Mouse (Mus musculus) hindbrain, embryonic 11.5 days (tissue): ENCODE measurements around the gene Zbed6. TPM values are rescaled to one million over a fixed set of nuclear protein-coding genes. Genes with fewer than 3 reads are reported as not detected.

Experiments used
- ATAC-seq: fragments of 200-750 bp; cut with Nextera tagmentation; 2 replicates; pipeline ENCODE4 v1.8.0; 2017; ENCODE audit warnings: mild to moderate bottlenecking, moderate TSS enrichment, moderate library complexity; ENCODE audit not compliant: low FRiP score
- DNase-seq: peaks from one replicate; pipeline ENCODE4 v3.0.0-alpha.2; 2015; ENCODE audit warnings: low spot score
- H3K27ac ChIP-seq: fragments of 300-500 bp; sonication (generic); 2 replicates; pipeline ENCODE4 v1.5.1; 2014; ENCODE audit warnings: mild to moderate bottlenecking, low read depth, low read length
- H3K27me3 ChIP-seq: fragments of 300-500 bp; sonication (generic); 2 replicates; pipeline ENCODE4 v1.6.1; 2014; ENCODE audit warnings: mild to moderate bottlenecking, low read length, moderate library complexity, mixed read lengths; ENCODE audit not compliant: control insufficient read depth, insufficient read depth
- H3K36me3 ChIP-seq: fragments of 300-500 bp; sonication (generic); 2 replicates; pipeline ENCODE4 v1.6.1; 2014; ENCODE audit warnings: mild to moderate bottlenecking, low read length, moderate library complexity, mixed read lengths; ENCODE audit not compliant: control insufficient read depth, insufficient read depth
- H3K4me1 ChIP-seq: fragments of 300-500 bp; sonication (generic); replicated peaks from 2 replicates; pipeline ENCODE4 v1.6.1; 2014; ENCODE audit warnings: low read length, mixed read lengths; ENCODE audit not compliant: control insufficient read depth, insufficient read depth
- H3K4me2 ChIP-seq: fragments of 300-500 bp; sonication (generic); replicated peaks from 2 replicates; pipeline ENCODE4 v1.6.1; 2014; ENCODE audit warnings: mild to moderate bottlenecking, low read depth, low read length
- H3K4me3 ChIP-seq: fragments of 300-500 bp; sonication (generic); 2 replicates; pipeline ENCODE4 v1.5.1; 2014; ENCODE audit warnings: low read depth, low read length
- H3K9ac ChIP-seq: fragments of 300-500 bp; sonication (generic); 2 replicates; pipeline ENCODE4 v1.6.1; 2014; ENCODE audit warnings: low read depth, low read length
- H3K9me3 ChIP-seq: fragments of 300-500 bp; sonication (generic); 2 replicates; pipeline ENCODE4 v1.6.1; 2016; ENCODE audit warnings: low read length; ENCODE audit not compliant: control insufficient read depth
- WGBS: fragments of 180-500 bp; shearing (Covaris S2); extraction: QIAGEN DNeasy Blood & Tissue Kit; methylation state at CpG from one replicate; pipeline ENCODE4 v1.1.7; 2014; 5-methylcytosine and 5-hydroxymethylcytosine counted together
- polyA plus RNA-seq: library from polyadenylated mRNA; unstranded; fragments of >200 nt; fragmentation: Nextera tagmentation; extraction: Ambion mirVana; gene quantifications from 2 replicates; pipeline ENCODE4 v1.2.1, GENCODE M21; 2014

Gene Zbed6
- polyA plus RNA-seq, 1 experiment from 2014 or later = not detected

DNA sequence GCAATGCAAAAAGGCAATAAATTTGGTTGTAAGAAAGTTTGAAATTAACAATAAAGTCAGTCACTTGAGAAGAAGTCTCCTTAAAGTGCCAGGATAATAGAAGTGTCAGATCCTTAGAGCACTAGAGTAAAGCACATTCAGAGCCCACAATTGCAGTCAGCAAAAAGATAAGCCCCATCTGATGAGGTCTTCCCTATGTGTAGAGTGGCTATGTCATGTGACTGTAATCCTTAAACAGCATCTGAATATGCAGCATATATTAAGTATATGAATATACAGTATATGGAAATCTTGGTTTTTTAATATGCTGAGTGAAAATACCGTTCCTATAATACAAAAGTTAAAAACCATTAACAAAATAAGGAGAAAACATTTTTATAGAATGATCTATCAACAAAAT, 7.7 kb downstream of the Zbed6 start:
- no peak overlapping the region for H3K27ac ChIP-seq
- H3K27me3 ChIP-seq = no peaks in the 10 kb centered on the region
- no peaks in the 10 kb centered on the region for H3K36me3 ChIP-seq
- no peak for DNase-seq
- H3K9ac ChIP-seq = no peak overlapping the region
- no peaks in the 10 kb centered on the region for H3K4me1 ChIP-seq
- H3K9me3 ChIP-seq = no peaks in the 10 kb centered on the region
- 98% methylated on average over 1 of the region's 1 CpGs for WGBS
- H3K4me2 ChIP-seq = no peak overlapping the region
- no peak overlapping the region for H3K4me3 ChIP-seq
- ATAC-seq = no peak

DNA sequence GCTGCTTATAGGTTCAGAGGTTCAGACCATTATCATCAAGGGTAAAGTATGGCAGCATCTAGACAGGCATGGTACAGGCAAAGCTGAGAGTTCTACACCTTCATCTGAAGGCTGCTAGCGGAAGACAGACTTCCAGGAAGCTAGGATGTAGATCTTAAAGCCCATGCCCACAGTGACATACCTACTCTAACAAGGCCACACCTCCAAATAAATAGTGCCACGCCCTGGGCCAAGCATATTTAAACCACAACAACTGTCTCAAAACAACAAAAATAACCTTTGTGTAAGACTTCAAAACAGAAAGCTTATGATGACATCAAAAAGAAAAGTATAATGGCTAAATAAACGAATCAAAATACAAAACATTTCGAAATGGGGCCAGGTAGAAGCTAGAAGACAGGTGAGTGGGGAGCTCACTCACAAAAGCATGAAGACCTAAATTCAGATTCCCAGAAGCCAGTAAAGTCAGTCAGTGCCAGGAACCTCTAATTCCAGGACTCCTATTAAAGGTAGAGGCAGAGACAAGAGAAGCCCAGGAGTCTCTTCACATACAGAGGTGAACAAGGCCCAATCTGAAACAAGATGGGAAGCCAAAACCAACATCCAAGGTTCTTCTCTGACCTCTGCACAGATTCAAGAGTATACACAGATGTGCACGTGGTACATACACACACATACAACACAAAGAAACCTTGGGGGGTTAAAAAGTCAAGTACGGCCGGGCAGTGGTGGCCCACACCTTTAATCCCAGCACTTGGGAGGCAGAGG, 10.2 kb downstream of the Zbed6 start:
- Histone ChIP-seq H3K27me3 (no peaks in the 10 kb centered on the region), H3K9ac (no peak overlapping the region), H3K27ac (no peak overlapping the region), H3K36me3 (no peaks in the 10 kb centered on the region), H3K4me1 (no peaks in the 10 kb centered on the region), H3K4me2 (no peak overlapping the region), H3K4me3 (no peak overlapping the region), H3K9me3 (no peaks in the 10 kb centered on the region)
- DNase-seq (no peak), ATAC-seq (no peak)
- 96% methylated on average over 7 of the region's 7 CpGs for WGBS

DNA sequence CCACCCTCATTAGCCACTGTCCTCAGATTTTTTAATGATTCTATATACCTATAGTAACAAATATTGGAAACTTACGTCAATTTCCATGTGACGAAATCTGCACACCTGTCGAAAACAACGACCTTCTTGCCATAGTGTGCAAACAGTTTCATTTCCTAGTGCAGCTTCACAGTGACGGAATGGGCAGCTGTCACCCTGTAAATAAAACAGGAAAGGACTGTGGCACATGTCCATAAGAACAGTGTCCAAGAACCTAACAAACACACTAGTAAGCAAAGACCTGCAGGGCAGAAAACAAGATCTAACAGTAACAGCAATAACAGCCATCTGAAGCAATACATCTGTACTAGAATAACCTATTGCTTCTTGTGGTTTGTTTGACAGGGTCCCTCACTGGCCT, 15.0 kb downstream of the Zbed6 start:
- no peaks in the 10 kb centered on the region for H3K27me3 ChIP-seq
- H3K9ac ChIP-seq = no peak overlapping the region
- no peaks in the 10 kb centered on the region for H3K36me3 ChIP-seq
- DNase-seq (no peak), ATAC-seq (no peak)
- H3K4me3 ChIP-seq = no peak overlapping the region
- H3K4me2 ChIP-seq = no peak overlapping the region
- H3K9me3 ChIP-seq = no peaks in the 10 kb centered on the region
- WGBS = 92% methylated on average over 5 of the region's 5 CpGs
- H3K27ac ChIP-seq = no peak overlapping the region
- H3K4me1 ChIP-seq = no peaks in the 10 kb centered on the region

DNA sequence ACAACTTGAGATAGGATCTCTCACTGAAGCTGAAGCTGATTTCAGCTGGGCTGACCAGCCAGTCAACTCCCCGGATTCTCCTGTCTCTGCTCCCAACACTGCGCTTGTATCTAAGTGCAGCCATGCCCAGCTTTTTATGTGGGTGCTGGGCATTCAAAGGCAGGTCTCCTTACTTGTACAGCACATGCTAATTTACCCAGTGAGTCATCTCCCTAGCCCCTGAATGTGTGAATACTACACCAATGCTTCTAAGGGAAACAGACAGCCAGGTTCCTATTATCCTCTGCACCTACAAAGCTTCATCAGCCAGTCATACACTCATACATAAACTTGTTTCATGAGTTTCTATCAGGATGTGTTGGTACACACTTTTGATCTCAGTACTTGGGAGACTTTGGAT, 19.5 kb downstream of the Zbed6 start:
- 95% methylated on average over 2 of the region's 2 CpGs for WGBS
- Histone ChIP-seq H3K4me1 (no peaks in the 10 kb centered on the region), H3K27me3 (no peaks in the 10 kb centered on the region), H3K36me3 (0 out of 2 replicates have a peak, but pooled peaks cover 8% of the 10 kb centered on the region), H3K9me3 (no peaks in the 10 kb centered on the region), H3K4me2 (no peak overlapping the region), H3K27ac (no peak overlapping the region), H3K4me3 (no peak overlapping the region), H3K9ac (no peak overlapping the region)
- no peak for DNase-seq
- ATAC-seq = no peak

DNA sequence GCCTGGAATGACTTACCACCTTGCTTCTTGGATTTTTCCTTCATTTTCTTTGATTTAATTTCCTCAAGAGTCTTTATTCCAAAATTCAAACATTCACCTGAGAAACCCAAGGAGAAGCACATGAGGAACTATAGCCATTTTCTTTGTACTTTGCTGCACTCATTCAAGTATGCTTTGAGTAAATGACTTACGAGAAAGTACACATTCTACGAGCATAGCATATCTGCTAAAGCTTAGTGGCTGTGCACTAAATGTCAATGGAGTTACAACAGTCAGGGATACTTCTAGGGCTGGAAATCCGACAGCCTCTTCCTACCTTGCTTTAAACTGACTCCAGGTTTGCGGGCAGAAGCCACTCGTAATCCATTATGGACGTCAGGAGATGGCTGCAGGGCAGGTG, 22.2 kb downstream of the Zbed6 start:
- H3K4me1 ChIP-seq = no peaks in the 10 kb centered on the region
- H3K27ac ChIP-seq = no peak overlapping the region
- 95% methylated on average over 6 of the region's 6 CpGs for WGBS
- peaks cover 12% of the 10 kb centered on the region; the same call in 1 of the 2 replicates for H3K36me3 ChIP-seq
- no peak overlapping the region for H3K9ac ChIP-seq
- DNase-seq = no peak
- H3K4me2 ChIP-seq = no peak overlapping the region
- H3K4me3 ChIP-seq = no peak overlapping the region
- no peaks in the 10 kb centered on the region for H3K27me3 ChIP-seq
- ATAC-seq = no peak
- no peaks in the 10 kb centered on the region for H3K9me3 ChIP-seq

DNA sequence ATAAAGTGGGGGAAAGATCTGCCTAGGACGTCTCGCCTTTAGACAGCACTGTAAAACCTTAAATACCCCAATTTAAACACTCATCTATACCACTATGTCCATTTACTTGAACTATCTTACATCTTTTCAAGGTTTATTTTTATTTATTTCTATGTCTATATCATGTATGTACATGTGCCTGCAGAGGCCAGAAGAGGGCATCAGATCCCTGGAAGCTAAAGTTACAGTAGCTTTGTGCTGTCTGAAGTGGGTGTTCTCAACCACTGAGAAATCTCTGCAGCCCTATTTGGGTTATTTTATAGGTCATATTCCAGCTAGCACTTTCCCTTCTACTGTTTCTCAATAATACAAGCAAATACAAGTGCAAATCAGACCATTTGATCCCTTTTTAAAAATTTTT, 28.5 kb downstream of the Zbed6 start:
- WGBS = 89% methylated on average over 2 of the region's 2 CpGs
- Histone ChIP-seq H3K9ac (no peak overlapping the region), H3K36me3 (peaks cover 18% of the 10 kb centered on the region), H3K4me1 (no peaks in the 10 kb centered on the region), H3K27ac (no peak overlapping the region), H3K9me3 (no peaks in the 10 kb centered on the region), H3K4me2 (no peak overlapping the region), H3K4me3 (no peak overlapping the region), H3K27me3 (no peaks in the 10 kb centered on the region)
- DNase-seq (no peak), ATAC-seq (no peak)

DNA sequence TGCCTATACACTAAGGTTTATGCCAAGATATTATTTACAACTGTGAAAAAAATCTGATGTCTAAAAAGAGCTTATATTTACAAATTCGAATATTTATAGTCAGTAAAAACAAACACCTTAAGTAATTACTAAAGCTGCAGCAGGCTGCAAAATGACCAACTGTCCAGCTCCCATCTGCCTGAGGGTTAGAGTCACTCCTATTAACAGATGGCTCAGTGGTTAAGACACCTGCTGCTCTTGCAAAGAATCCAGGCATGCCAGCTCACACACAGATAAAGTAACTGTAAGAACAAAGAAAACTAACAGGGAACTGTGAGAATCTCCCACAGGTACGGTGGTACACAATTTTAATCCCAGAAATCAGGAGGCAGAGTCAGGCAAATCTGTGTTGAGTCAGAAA, 35.6 kb downstream of the Zbed6 start:
- Histone ChIP-seq H3K27ac (no peak overlapping the region), H3K27me3 (no peaks in the 10 kb centered on the region), H3K4me1 (no peaks in the 10 kb centered on the region), H3K4me3 (no peak overlapping the region), H3K4me2 (no peak overlapping the region), H3K9me3 (no peaks in the 10 kb centered on the region), H3K9ac (no peak overlapping the region), H3K36me3 (peaks cover 15% of the 10 kb centered on the region)
- no peak for DNase-seq
- ATAC-seq = no peak
- 77% methylated on average over 2 of the region's 2 CpGs for WGBS

DNA sequence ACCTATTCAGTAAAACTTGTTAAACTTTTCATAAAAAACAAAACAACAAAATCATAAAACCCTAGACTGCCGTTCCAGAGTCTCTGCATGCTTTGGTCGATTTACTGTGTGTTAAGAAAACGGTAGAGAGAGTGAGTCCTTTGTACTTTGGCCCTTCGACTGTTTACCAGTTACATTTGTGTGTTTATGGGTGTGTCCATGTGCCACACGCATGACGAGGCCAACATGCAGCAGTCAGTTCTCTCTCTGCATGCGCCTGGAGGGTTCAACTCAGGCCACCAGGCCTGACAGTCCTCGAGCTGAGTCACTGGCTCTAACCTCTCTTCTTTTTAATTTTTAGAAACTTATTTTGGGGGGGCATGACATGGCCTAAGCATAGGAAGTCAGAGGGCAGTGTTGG, 42.4 kb downstream of the Zbed6 start:
- no peaks in the 10 kb centered on the region for H3K27me3 ChIP-seq
- H3K9ac ChIP-seq = no peak overlapping the region
- H3K4me1 ChIP-seq = no peaks in the 10 kb centered on the region
- peaks cover 10% of the 10 kb centered on the region for H3K36me3 ChIP-seq
- WGBS = 84% methylated on average over 8 of the region's 8 CpGs
- ATAC-seq = no peak
- no peaks in the 10 kb centered on the region for H3K9me3 ChIP-seq
- H3K4me2 ChIP-seq = no peak overlapping the region
- H3K27ac ChIP-seq = no peak overlapping the region
- no peak overlapping the region for H3K4me3 ChIP-seq
- DNase-seq = no peak

DNA sequence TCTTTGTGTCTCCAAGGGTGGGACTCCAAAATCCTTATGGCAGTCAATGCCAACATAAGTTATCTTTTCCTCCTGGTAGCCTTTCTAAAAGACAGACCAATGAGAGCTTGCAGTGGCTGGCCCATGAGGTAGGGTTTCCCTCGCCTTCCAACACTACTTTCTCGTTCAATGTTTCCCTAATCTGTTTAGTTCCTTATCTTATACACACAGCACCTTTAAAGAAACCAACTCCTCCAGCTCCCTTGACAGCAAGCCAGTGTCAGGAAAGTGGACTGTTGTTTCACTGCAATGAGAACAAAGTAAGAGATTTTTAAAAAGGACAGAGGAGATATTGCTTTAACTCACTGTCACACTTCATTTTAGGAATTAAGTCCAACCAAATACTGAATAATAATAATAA, 42.8 kb downstream of the Zbed6 start:
- Histone ChIP-seq H3K9me3 (no peaks in the 10 kb centered on the region), H3K36me3 (peaks cover 10% of the 10 kb centered on the region), H3K9ac (no peak overlapping the region), H3K4me1 (no peaks in the 10 kb centered on the region), H3K27ac (no peak overlapping the region), H3K27me3 (no peaks in the 10 kb centered on the region), H3K4me3 (no peak overlapping the region), H3K4me2 (no peak overlapping the region)
- WGBS = 71% methylated on average over 2 of the region's 2 CpGs
- DNase-seq (no peak), ATAC-seq (no peak)
